Mouse (Mus musculus): ENCODE data around the gene Adm2.

GRCm38 (mm10) chr15:89355241-89356187 lies 33.0 kb downstream of the Adm2 start, which contains the start of the genes Lmf2 and Ncaph2:
- TF ChIP-seq POLR2A (IDR thresholded peaks at IDR 0.05; ENCODE audit: control insufficient read depth, extremely low read depth, insufficient read depth, low read length, poor library complexity) = peak; percentile 78; the same call in 1 of the 2 replicates
- peak; percentile 43; the same call in 1 of the 2 replicates for TF ChIP-seq CTCF (IDR thresholded peaks at IDR 0.05; ENCODE audit: borderline replicate concordance, control insufficient read depth, extremely low read depth, insufficient read depth, low read length, poor library complexity)
